Mouse (Mus musculus) lung, embryonic 16.5 days (tissue): ENCODE data around the gene Rwdd1. TPM values are rescaled to one million over a fixed set of nuclear protein-coding genes. Genes with fewer than 3 reads are reported as not detected.
A peak's percentile ranks its signal among the peaks of the same experiment; 100 is the strongest.

Source experiments
- ATAC-seq: fragments of 200-750 bp; cut with Nextera tagmentation; 2 replicates; pipeline ENCODE4 v1.8.0; 2017; ENCODE audit warnings: low read depth, mild to moderate bottlenecking, moderate library complexity
- H3K27ac ChIP-seq: fragments of 300-500 bp; sonication (generic); 2 replicates; pipeline ENCODE4 v1.5.1; 2014; ENCODE audit warnings: mild to moderate bottlenecking, control low read depth, low read length
- H3K27me3 ChIP-seq: fragments of 300-500 bp; sonication (generic); 2 replicates; pipeline ENCODE4 v1.6.1; 2014; ENCODE audit warnings: low read depth, low read length, mixed read lengths; ENCODE audit not compliant: control insufficient read depth, insufficient read depth
- H3K36me3 ChIP-seq: fragments of 300-500 bp; sonication (generic); 2 replicates; pipeline ENCODE4 v1.6.1; 2014; ENCODE audit warnings: low read length; ENCODE audit not compliant: control insufficient read depth, insufficient read depth
- H3K4me1 ChIP-seq: fragments of 300-500 bp; sonication (generic); replicated peaks from 2 replicates; pipeline ENCODE4 v1.6.1; 2014; ENCODE audit warnings: low read length, mixed read lengths; ENCODE audit not compliant: control insufficient read depth, insufficient read depth
- H3K4me2 ChIP-seq: fragments of 300-500 bp; sonication (generic); 2 replicates; pipeline ENCODE4 v1.6.1; 2014; ENCODE audit warnings: low read depth, low read length, control low read depth
- H3K4me3 ChIP-seq: fragments of 300-500 bp; sonication (generic); 2 replicates; pipeline ENCODE4 v1.5.1; 2014; ENCODE audit warnings: mild to moderate bottlenecking, low read length, control low read depth
- H3K9ac ChIP-seq: fragments of 300-500 bp; sonication (generic); 2 replicates; pipeline ENCODE4 v1.6.1; 2014; ENCODE audit warnings: low read length, control low read depth
- H3K9me3 ChIP-seq: fragments of 300-500 bp; sonication (generic); 2 replicates; pipeline ENCODE4 v1.6.1; 2016; ENCODE audit warnings: low read length; ENCODE audit not compliant: control insufficient read depth
- WGBS: fragments of 180-500 bp; shearing (Covaris S2); extraction: QIAGEN DNeasy Blood & Tissue Kit; methylation state at CpG from one replicate; pipeline ENCODE4 v1.1.7; 2014; 5-methylcytosine and 5-hydroxymethylcytosine counted together
- polyA plus RNA-seq: library from polyadenylated mRNA; unstranded; fragments of >200 nt; fragmentation: Nextera tagmentation; extraction: Ambion mirVana; gene quantifications from 2 replicates; pipeline ENCODE4 v1.2.1, GENCODE M21; 2015

The Rwdd1 gene
- polyA plus RNA-seq, result 94.6 and 105 TPM in 2 replicates

DNA sequence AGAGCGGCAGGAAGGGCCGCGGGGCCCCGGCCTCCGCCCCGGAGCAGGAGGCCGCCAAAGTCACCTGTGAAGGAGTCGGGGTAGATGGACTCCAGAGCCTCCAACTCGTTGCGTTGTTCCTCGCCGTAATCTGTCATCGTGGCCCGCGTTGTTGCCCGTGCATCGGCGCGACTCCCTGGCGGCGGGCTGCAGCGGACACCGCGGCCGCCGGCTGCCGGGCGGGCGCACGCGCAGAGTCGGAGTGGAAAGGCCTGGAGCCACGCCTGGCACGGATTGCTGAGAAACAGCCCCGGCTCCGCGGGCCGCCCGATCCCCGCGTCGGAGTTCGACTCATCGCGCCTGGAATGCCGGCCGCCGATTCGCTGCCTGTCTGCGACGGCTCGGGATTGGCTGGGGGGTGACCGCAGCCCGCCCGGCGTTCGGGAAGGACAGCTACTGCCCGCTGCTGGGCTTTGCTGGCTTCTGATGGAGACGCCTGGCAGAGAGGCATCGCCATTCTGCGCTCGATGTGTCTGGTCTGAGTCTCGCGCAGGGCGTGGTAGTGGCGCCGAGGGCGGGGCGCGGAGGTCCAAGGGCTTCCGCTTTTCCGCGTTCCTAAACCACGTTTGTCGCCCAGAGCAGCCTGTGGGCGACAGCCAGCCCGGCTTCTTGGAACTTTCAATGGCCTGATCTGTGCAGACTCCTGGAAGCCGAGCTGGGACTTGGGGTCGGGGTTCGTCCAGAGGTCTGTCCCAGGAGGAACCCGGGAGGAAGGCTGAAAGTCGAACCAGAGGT is at the start of gene Rwdd1:
TSS of gene Rwdd1 (minus strand) at position 323 of the 774 bp plus-strand sequence.
- Histone ChIP-seq H3K9me3 (no peaks in the 10 kb centered on the region), H3K4me2 (peak within 1 kb of the TSS; percentile 83), H3K27me3 (no peaks in the 10 kb centered on the region), H3K4me3 (peak within 1 kb of the TSS; percentile 93), H3K9ac (peak within 1 kb of the TSS; percentile 95), H3K36me3 (no peaks in the 10 kb centered on the region), H3K4me1 (peaks cover 15% of the 10 kb centered on the region), H3K27ac (peak within 1 kb of the TSS; percentile 96)
- peak; percentile 100 for ATAC-seq
- WGBS, result 0% methylated on average over 73 of the region's 82 CpGs

DNA sequence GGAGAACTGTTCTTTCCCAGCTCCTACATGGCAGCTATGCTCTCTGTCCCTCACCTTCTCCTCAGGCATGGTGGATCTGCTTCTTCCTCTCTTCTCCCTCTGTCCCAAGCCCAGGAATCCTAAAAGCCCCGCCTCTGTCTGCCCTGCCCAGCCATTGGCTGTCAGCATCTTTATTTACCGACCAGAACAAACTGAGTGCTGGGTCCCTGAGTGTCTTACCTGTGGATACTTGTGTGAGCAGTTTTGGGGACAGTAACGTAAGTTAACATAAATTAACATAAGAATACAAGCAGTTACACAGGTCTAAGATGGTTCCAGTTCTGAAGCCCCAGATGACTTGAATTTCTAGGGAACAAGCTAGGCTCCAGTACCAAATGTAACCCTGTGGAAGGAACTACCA is 47.2 kb upstream of the Rwdd1 start:
- no peaks in the 10 kb centered on the region for H3K9me3 ChIP-seq
- no peak overlapping the region for H3K9ac ChIP-seq
- H3K4me1 ChIP-seq, result no peaks in the 10 kb centered on the region
- ATAC-seq, result no peak
- no peaks in the 10 kb centered on the region for H3K36me3 ChIP-seq
- H3K27ac ChIP-seq, result no peak overlapping the region
- H3K4me2 ChIP-seq, result no peak overlapping the region
- H3K27me3 ChIP-seq, result no peaks in the 10 kb centered on the region
- WGBS, result 39% methylated on average over 3 of the region's 3 CpGs
- H3K4me3 ChIP-seq, result no peak overlapping the region

DNA sequence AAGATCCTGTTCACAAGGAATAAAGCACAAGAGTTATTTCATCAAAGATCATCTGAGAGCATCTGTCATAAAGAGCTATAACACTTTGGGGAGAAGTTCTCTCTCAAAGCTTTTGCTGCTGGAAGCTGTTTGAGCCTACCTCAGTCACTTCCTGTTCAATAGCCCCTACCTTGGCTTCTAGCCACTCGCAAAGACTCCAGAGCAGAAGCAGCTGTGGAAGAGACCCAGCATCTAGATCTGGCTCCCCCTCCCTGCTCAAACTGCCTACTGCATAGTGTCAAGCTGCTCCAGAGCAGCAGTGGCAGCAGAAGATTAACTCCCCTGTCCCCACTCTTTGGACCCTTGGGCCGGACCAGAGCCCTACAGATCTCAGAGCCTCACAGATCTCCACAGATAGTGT is 34.6 kb upstream of the Rwdd1 start:
- Histone ChIP-seq H3K4me1 (no peaks in the 10 kb centered on the region), H3K4me2 (no peak overlapping the region), H3K9ac (no peak overlapping the region), H3K27me3 (no peaks in the 10 kb centered on the region), H3K27ac (no peak overlapping the region), H3K9me3 (no peaks in the 10 kb centered on the region), H3K36me3 (no peaks in the 10 kb centered on the region), H3K4me3 (no peak overlapping the region)
- 82% methylated on average over 2 of the region's 2 CpGs for WGBS
- no peak for ATAC-seq

DNA sequence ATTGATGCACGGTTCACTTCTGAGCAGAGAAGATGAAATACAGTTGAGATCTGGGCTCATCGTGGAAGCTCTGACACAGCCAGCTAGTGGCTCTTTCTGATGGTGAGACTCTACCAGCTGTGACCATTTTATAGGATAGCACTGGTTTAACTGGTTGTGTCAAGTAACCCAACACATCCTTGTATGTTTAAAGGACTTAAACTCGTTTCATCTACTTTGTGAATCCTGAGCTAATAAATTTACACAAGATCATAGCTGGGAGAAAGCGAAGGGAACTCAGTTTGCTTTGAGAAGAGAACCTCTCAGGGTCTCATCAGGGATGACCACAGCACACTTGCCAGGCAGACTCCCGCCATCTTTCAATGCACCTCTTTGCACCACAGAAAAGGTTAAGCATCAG is 24.8 kb upstream of the Rwdd1 start, which contains the start of gene Calhm4:
TSS of gene Calhm4 (minus strand) at position 101 of the 400 bp plus-strand sequence.
- Histone ChIP-seq H3K9me3 (no peaks in the 10 kb centered on the region), H3K27me3 (no peaks in the 10 kb centered on the region), H3K4me3 (no peak within 1 kb of the TSS), H3K4me2 (no peak within 1 kb of the TSS), H3K9ac (no peak within 1 kb of the TSS), H3K36me3 (no peaks in the 10 kb centered on the region), H3K4me1 (no peaks in the 10 kb centered on the region), H3K27ac (no peak within 1 kb of the TSS)
- 75% methylated on average over 5 of the region's 5 CpGs for WGBS
- ATAC-seq, result no peak

DNA sequence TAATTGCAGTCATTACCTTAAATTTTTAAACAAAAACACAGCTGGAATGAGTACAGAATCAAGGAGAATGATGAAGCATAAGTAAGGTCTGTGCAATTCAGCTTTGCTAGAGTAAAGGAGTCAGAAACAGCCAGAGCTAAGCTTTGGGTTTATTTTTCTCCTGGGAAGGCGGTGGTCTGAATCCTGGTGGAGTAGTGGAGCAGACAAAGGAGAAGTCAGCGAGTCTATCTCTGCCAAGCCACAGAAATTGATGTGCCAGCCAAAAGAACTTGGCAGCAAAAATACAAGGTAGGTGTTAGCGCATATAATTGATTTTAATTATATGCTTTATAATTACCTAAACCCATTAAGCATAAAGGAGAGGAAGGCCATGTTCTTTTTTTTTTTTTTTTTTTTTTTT is 18.0 kb upstream of the Rwdd1 start, which contains the start of gene Trappc3l:
TSS of gene Trappc3l (plus strand) at position 197 of the 400 bp plus-strand sequence.
- H3K9me3 ChIP-seq, result no peaks in the 10 kb centered on the region
- H3K9ac ChIP-seq, result no peak within 1 kb of the TSS
- no peak for ATAC-seq
- WGBS, result 90% methylated on average over 3 of the region's 3 CpGs
- H3K4me1 ChIP-seq, result 0 out of 2 replicates have a peak, but pooled peaks cover 2% of the 10 kb centered on the region
- no peaks in the 10 kb centered on the region for H3K36me3 ChIP-seq
- H3K4me3 ChIP-seq, result no peak within 1 kb of the TSS
- no peak within 1 kb of the TSS for H3K27ac ChIP-seq
- no peaks in the 10 kb centered on the region for H3K27me3 ChIP-seq
- no peak within 1 kb of the TSS for H3K4me2 ChIP-seq

DNA sequence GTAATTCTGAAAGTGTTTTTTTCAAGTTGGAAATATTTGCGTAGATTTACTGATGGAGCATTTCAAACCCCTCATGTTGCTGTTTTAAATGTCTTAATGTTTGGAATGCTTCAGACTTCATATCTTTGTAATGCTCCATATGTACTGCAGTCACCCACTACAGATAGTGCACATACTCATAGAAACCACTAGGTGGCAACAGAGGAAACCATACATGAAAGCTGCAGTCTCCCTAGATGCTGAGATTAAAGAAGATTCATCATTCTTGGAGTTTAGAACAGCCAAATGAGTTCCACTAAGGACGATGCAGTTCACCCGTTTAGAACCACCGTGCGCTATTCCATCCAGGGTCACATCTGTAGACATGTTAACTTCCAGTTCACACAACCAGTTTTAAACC is 17.2 kb upstream of the Rwdd1 start:
- WGBS, result 15% methylated on average over 5 of the region's 5 CpGs
- 0 out of 2 replicates have a peak, but pooled peaks cover 2% of the 10 kb centered on the region for H3K4me1 ChIP-seq
- H3K9ac ChIP-seq, result no peak overlapping the region
- no peak overlapping the region for H3K4me3 ChIP-seq
- H3K36me3 ChIP-seq, result no peaks in the 10 kb centered on the region
- peak; percentile 62; the same call in 1 of the 2 replicates for ATAC-seq
- no peak overlapping the region for H3K27ac ChIP-seq
- H3K9me3 ChIP-seq, result no peaks in the 10 kb centered on the region
- H3K4me2 ChIP-seq, result no peak overlapping the region
- H3K27me3 ChIP-seq, result no peaks in the 10 kb centered on the region

DNA sequence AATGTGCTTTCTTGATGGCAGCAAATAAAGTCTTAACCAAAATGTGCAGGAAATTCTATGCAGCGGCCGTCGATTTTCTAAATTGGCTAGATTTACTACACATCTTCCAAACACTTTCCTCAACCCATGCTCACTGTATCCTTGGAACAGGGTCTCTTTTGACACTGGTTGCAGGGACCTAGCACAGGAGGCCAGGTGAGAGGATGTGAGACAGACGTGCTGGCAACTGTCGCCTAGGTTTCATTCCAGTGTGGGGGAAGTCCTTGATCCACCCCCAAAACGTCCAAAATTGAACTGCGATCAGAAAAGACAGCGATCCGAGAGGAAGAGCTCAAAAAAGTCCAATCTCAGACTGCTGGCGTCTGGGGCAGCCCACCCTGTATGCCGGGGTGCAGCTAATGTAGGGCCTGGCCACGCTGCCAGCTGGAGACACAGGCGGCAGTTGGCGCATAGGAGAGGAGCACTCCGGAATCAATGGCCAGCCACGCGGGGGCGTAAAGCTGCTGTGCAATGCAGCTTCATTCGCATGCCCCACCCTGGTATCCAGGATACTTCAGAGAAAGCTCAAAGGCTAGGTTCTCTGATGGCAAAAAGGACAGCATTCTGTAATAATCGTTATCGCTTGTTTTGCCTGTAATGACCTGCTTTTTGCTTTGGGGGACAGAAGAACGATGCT is 14.3 kb upstream of the Rwdd1 start:
- H3K9ac ChIP-seq, result peak overlapping the region; percentile 59
- no peaks in the 10 kb centered on the region for H3K9me3 ChIP-seq
- no peaks in the 10 kb centered on the region for H3K27me3 ChIP-seq
- no peaks in the 10 kb centered on the region for H3K36me3 ChIP-seq
- ATAC-seq, result peak; percentile 90
- H3K4me2 ChIP-seq, result peak overlapping the region; percentile 57
- peak overlapping the region; percentile 21; the same call in 1 of the 2 replicates for H3K4me3 ChIP-seq
- WGBS, result 17% methylated on average over 22 of the region's 22 CpGs
- no peak overlapping the region for H3K27ac ChIP-seq
- 0 out of 2 replicates have a peak, but pooled peaks cover 2% of the 10 kb centered on the region for H3K4me1 ChIP-seq

DNA sequence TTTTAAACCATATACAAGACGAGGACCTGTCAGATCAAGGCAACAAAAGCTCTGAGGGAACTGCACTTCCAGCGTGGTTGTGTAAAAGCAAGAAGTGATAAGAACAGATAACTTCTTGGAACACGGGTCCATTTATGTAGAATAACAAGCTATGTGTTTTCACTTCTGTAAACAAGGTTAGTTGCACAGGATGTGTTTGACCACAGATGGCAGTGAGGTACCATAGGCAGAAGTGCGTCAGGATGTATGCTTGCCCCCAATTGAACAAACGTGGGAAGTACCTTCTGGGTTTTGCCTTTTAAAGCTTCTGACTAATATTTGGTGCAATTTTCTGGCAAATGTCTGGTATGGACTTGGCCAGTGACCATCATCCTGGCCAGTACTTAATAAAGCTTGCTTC is 10.9 kb upstream of the Rwdd1 start:
- H3K27me3 ChIP-seq, result no peaks in the 10 kb centered on the region
- H3K9me3 ChIP-seq, result no peaks in the 10 kb centered on the region
- no peak overlapping the region for H3K4me3 ChIP-seq
- ATAC-seq, result no peak
- H3K27ac ChIP-seq, result no peak overlapping the region
- H3K9ac ChIP-seq, result no peak overlapping the region
- H3K4me1 ChIP-seq, result 0 out of 2 replicates have a peak, but pooled peaks cover 2% of the 10 kb centered on the region
- no peaks in the 10 kb centered on the region for H3K36me3 ChIP-seq
- WGBS, result 49% methylated on average over 5 of the region's 5 CpGs
- no peak overlapping the region for H3K4me2 ChIP-seq

DNA sequence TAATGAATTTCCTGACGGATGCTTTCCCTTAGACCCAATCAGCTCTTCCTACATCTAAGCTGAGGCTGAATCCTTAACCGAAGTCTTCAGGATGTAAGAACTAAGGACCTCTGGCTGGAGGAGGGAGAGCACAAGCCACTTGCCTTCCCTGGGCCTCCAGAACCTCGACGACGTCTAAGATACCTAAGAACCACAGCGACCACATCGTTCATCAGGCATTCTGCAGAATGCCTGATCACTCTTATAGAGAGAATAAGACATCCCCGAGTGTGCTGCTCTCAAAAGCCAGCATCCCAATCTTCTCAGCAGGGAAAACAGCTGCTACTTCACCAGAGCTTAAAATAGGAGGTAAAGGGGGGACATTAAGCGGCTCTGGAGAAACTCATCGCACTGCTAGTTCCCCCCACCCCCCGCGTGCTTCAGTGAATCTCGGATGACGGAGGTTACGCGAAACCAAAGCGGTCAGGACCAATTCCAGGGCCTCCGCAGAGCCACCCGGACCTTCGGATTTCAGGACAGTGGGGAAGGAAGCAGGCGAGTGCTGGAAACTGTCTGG is 600 bp downstream of the Rwdd1 start:
- ATAC-seq, result no peak

More for the DNA sequence above, 600 bp downstream of the Rwdd1 start:
- H3K36me3 ChIP-seq, result no peaks in the 10 kb centered on the region
- H3K9me3 ChIP-seq, result no peaks in the 10 kb centered on the region
- peaks cover 15% of the 10 kb centered on the region for H3K4me1 ChIP-seq
- peak overlapping the region; percentile 83 for H3K4me2 ChIP-seq
- H3K4me3 ChIP-seq, result peak overlapping the region; percentile 93
- 0% methylated on average over 21 of the region's 21 CpGs for WGBS
- peak overlapping the region; percentile 95 for H3K9ac ChIP-seq
- H3K27ac ChIP-seq, result peak overlapping the region; percentile 96
- no peaks in the 10 kb centered on the region for H3K27me3 ChIP-seq
